9 mouse cellular contexts compared by ENCODE assay signal in genomic region chr17:5295948-5296262, GRCm38 (mm10).
DNase-seq lines count a peak whose midpoint lies in the region; ATAC-seq and TF ChIP-seq lines count a peak whose summit lies in the region.
"Had no signal": no experiment of that assay in that cellular context is flagged by ENCODE, and none has a peak within 500 bp of the region (broad histone marks: within the 10 kb centered on the region; RNA-seq: fewer than 3 reads in every experiment).

No protein-coding gene starts in this region.

- TF ChIP-seq POLR2A in liver, adult 2 months (IDR thresholded peaks at IDR 0.05; ENCODE audit: extremely low read depth, insufficient read depth, low read length), result no peak

- DNase-seq in liver, adult 2 months (ENCODE audit: extremely low read depth, low read depth, low spot score), result no peak
- no peak for DNase-seq in urinary bladder, postnatal 10 days (ENCODE audit: low spot score)
- no peak for DNase-seq in adrenal gland, postnatal 36 days

- no peak for TF ChIP-seq CTCF in liver, adult 2 months (IDR thresholded peaks at IDR 0.05; ENCODE audit: low read depth, low read length)

- H3K79me2 ChIP-seq in liver, adult 2 months (ENCODE audit: control insufficient read depth, insufficient read depth, low read length), result 0 out of 2 replicates have a peak, but pooled peaks cover 2% of the 10 kb centered on the region

- H3K9ac ChIP-seq in liver, adult 2 months (ENCODE audit: low read depth, low read length), result peak overlapping the region; percentile 25; the same call in 1 of the 2 replicates
- H3K9ac ChIP-seq in liver, embryonic 12.5 days, result no peak overlapping the region
- no peak overlapping the region for H3K9ac ChIP-seq in embryonic facial prominence, embryonic 15.5 days
- 0 out of 2 replicates have a peak overlapping the region, but pooled peaks have one; percentile 1 for H3K9ac ChIP-seq in hindbrain, embryonic 13.5 days
- no peak overlapping the region for H3K9ac ChIP-seq in neural tube, embryonic 15.5 days (replicated peaks)
- H3K9ac ChIP-seq: heart, embryonic 13.5 days had no signal

- H3K4me1 ChIP-seq in liver, adult 2 months (ENCODE audit: control insufficient read depth, insufficient read depth, low read length), result peaks cover 7% of the 10 kb centered on the region
- no peaks in the 10 kb centered on the region for H3K4me1 ChIP-seq in liver, embryonic 12.5 days
- peaks cover 26% of the 10 kb centered on the region for H3K4me1 ChIP-seq in embryonic facial prominence, embryonic 15.5 days
- H3K4me1 ChIP-seq in hindbrain, embryonic 13.5 days (replicated peaks), result peaks cover 64% of the 10 kb centered on the region
- peaks cover 63% of the 10 kb centered on the region for H3K4me1 ChIP-seq in neural tube, embryonic 15.5 days

- 77% methylated on average over 7 of the region's 7 CpGs for WGBS in liver, adult 2 months
- 77% methylated on average over 7 of the region's 7 CpGs for WGBS in liver, embryonic 12.5 days (ENCODE audit: insufficient replicate concordance)
- WGBS in embryonic facial prominence, embryonic 15.5 days, result 76% methylated on average over 7 of the region's 7 CpGs
- 76% methylated on average over 7 of the region's 7 CpGs for WGBS in hindbrain, embryonic 13.5 days
- 67% methylated on average over 7 of the region's 7 CpGs for WGBS in neural tube, embryonic 15.5 days

- H3K4me2 ChIP-seq in liver, embryonic 12.5 days, result no peak overlapping the region
- no peak overlapping the region for H3K4me2 ChIP-seq in embryonic facial prominence, embryonic 15.5 days (replicated peaks)
- H3K4me2 ChIP-seq in hindbrain, embryonic 13.5 days, result no peak overlapping the region
- peak overlapping the region; percentile 0; the same call in 1 of the 2 replicates for H3K4me2 ChIP-seq in neural tube, embryonic 15.5 days
- H3K4me2 ChIP-seq: heart, embryonic 13.5 days had no signal

- H3K27me3 ChIP-seq in liver, adult 2 months (ENCODE audit: control insufficient read depth, insufficient read depth, low read length), result no peaks in the 10 kb centered on the region
- H3K27me3 ChIP-seq in liver, embryonic 12.5 days (replicated peaks), result no peaks in the 10 kb centered on the region
- H3K27me3 ChIP-seq in embryonic facial prominence, embryonic 15.5 days, result no peaks in the 10 kb centered on the region
- no peaks in the 10 kb centered on the region for H3K27me3 ChIP-seq in hindbrain, embryonic 13.5 days
- no peaks in the 10 kb centered on the region for H3K27me3 ChIP-seq in neural tube, embryonic 15.5 days (replicated peaks)
- H3K27me3 ChIP-seq: heart, embryonic 13.5 days had no signal

- ATAC-seq in liver, embryonic 12.5 days, result no peak
- 0 out of 2 replicates have a peak, but pooled peaks have one; percentile 45 for ATAC-seq in embryonic facial prominence, embryonic 15.5 days (ENCODE audit: insufficient number of reproducible peaks, low FRiP score, low TSS enrichment, low read depth)
- no peak for ATAC-seq in hindbrain, embryonic 13.5 days (ENCODE audit: low FRiP score)
- ATAC-seq in neural tube, embryonic 15.5 days (ENCODE audit: low FRiP score), result no peak

- peak overlapping the region; percentile 22 for H3K27ac ChIP-seq in liver, adult 2 months (replicated peaks; ENCODE audit: insufficient read depth, low read depth, low read length)
- H3K27ac ChIP-seq in liver, embryonic 12.5 days, result no peak overlapping the region
- H3K27ac ChIP-seq in embryonic facial prominence, embryonic 15.5 days (replicated peaks), result no peak overlapping the region
- peak overlapping the region; percentile 78 for H3K27ac ChIP-seq in hindbrain, embryonic 13.5 days
- H3K27ac ChIP-seq in neural tube, embryonic 15.5 days (replicated peaks), result peak overlapping the region; percentile 67
- H3K27ac ChIP-seq: heart, embryonic 13.5 days had no signal

- peak overlapping the region; percentile 53; the same call in 1 of the 2 replicates for H3K4me3 ChIP-seq in liver, adult 2 months (ENCODE audit: insufficient read depth, low read depth, low read length)
- no peak overlapping the region for H3K4me3 ChIP-seq in liver, embryonic 12.5 days
- H3K4me3 ChIP-seq in embryonic facial prominence, embryonic 15.5 days (replicated peaks), result no peak overlapping the region
- H3K4me3 ChIP-seq in hindbrain, embryonic 13.5 days, result no peak overlapping the region
- no peak overlapping the region for H3K4me3 ChIP-seq in neural tube, embryonic 15.5 days (replicated peaks)
- H3K4me3 ChIP-seq: erythroblast, embryonic 14.5 days; heart, embryonic 13.5 days had no signal

- no peaks in the 10 kb centered on the region for H3K9me3 ChIP-seq in liver, embryonic 12.5 days (replicated peaks)
- no peaks in the 10 kb centered on the region for H3K9me3 ChIP-seq in embryonic facial prominence, embryonic 15.5 days (replicated peaks)
- H3K9me3 ChIP-seq in hindbrain, embryonic 13.5 days, result no peaks in the 10 kb centered on the region
- H3K9me3 ChIP-seq in neural tube, embryonic 15.5 days (replicated peaks), result no peaks in the 10 kb centered on the region
- H3K9me3 ChIP-seq: heart, embryonic 13.5 days had no signal

- peaks cover 7% of the 10 kb centered on the region; the same call in 1 of the 2 replicates for H3K36me3 ChIP-seq in liver, adult 2 months (ENCODE audit: control insufficient read depth, insufficient read depth, low read length)
- peaks cover 16% of the 10 kb centered on the region for H3K36me3 ChIP-seq in liver, embryonic 12.5 days
- H3K36me3 ChIP-seq in embryonic facial prominence, embryonic 15.5 days, result peaks cover 17% of the 10 kb centered on the region
- H3K36me3 ChIP-seq in hindbrain, embryonic 13.5 days, result peaks cover 8% of the 10 kb centered on the region
- peaks cover 9% of the 10 kb centered on the region for H3K36me3 ChIP-seq in neural tube, embryonic 15.5 days

Comparison
In these comparisons a context has a peak if more than half of its experiments do, and no peak if none do; other contexts are left out.
1. H3K27ac ChIP-seq: peak in liver, adult 2 months (single experiment), hindbrain, embryonic 13.5 days (single experiment) and neural tube, embryonic 15.5 days (single experiment); none in liver, embryonic 12.5 days (single experiment) and embryonic facial prominence, embryonic 15.5 days (single experiment).
2. H3K9ac ChIP-seq: peak in liver, adult 2 months (single experiment) and hindbrain, embryonic 13.5 days (single experiment); none in liver, embryonic 12.5 days (single experiment), embryonic facial prominence, embryonic 15.5 days (single experiment) and neural tube, embryonic 15.5 days (single experiment).